Mouse (Mus musculus) heart, embryonic 12.5 days (tissue): ENCODE results near the gene Ndufb4. TPM values are rescaled to one million over a fixed set of nuclear protein-coding genes. Genes with fewer than 3 reads are reported as not detected.

Source experiments
- ATAC-seq: fragments of 200-750 bp; cut with Nextera tagmentation; 2 replicates; pipeline ENCODE4 v1.8.0; 2017; ENCODE audit warnings: moderate TSS enrichment, moderate library complexity; ENCODE audit not compliant: insufficient number of reproducible peaks, low FRiP score
- H3K27ac ChIP-seq: fragments of 300-500 bp; sonication (generic); 2 replicates; pipeline ENCODE4 v1.5.1; 2016; ENCODE audit warnings: mild to moderate bottlenecking, moderate library complexity; ENCODE audit not compliant: poor library complexity, severe bottlenecking
- H3K27me3 ChIP-seq: fragments of 300-500 bp; sonication (generic); replicated peaks from 2 replicates; pipeline ENCODE4 v1.6.1; 2016; ENCODE audit warnings: mild to moderate bottlenecking, moderate library complexity
- H3K36me3 ChIP-seq: fragments of 300-500 bp; sonication (generic); 2 replicates; pipeline ENCODE4 v1.6.1; 2016; ENCODE audit warnings: mild to moderate bottlenecking, moderate library complexity
- H3K4me1 ChIP-seq: fragments of 300-500 bp; sonication (generic); replicated peaks from 2 replicates; pipeline ENCODE4 v1.6.1; 2016; ENCODE audit warnings: mild to moderate bottlenecking
- H3K4me2 ChIP-seq: fragments of 300-500 bp; sonication (generic); 2 replicates; pipeline ENCODE4 v1.6.1; 2016; ENCODE audit warnings: mild to moderate bottlenecking, moderate library complexity
- H3K4me3 ChIP-seq: fragments of 300-500 bp; sonication (generic); 2 replicates; pipeline ENCODE4 v1.5.1; 2016; ENCODE audit warnings: mild to moderate bottlenecking
- H3K9ac ChIP-seq: fragments of 300-500 bp; sonication (generic); 2 replicates; pipeline ENCODE4 v1.6.1; 2016; ENCODE audit warnings: mild to moderate bottlenecking, moderate library complexity
- H3K9me3 ChIP-seq: fragments of 300-500 bp; sonication (generic); replicated peaks from 2 replicates; pipeline ENCODE4 v1.6.1; 2016; ENCODE audit warnings: mild to moderate bottlenecking, moderate library complexity
- WGBS: fragments of 180-500 bp; shearing (Covaris S2); methylation state at CpG from one replicate; pipeline ENCODE4 v1.1.7; 2016; 5-methylcytosine and 5-hydroxymethylcytosine counted together
- polyA plus RNA-seq: library from polyadenylated mRNA; unstranded; fragments of >200 nt; fragmentation: Nextera tagmentation; extraction: Ambion mirVana; gene quantifications from 2 replicates; pipeline ENCODE4 v1.2.1, GENCODE M21; 2016

The Ndufb4 gene
- polyA plus RNA-seq, 1 experiment from 2014 or later, result 94.1 TPM

- Histone ChIP-seq H3K36me3 (no peaks in the 10 kb centered on the region), H3K4me3 (0 out of 2 replicates have a peak overlapping the region, but pooled peaks have one; percentile 0), H3K4me2 (peak overlapping the region; percentile 51), H3K9ac (no peak overlapping the region), H3K9me3 (no peaks in the 10 kb centered on the region), H3K4me1 (no peaks in the 10 kb centered on the region), H3K27me3 (no peaks in the 10 kb centered on the region), H3K27ac (no peak overlapping the region)
- ATAC-seq, result no peak
- 33% methylated on average over 9 of the region's 9 CpGs for WGBS
These were observed 19.7 kb downstream of the Ndufb4 start for GRCm38 (mm10) chr16:37634578-37634977.

- Histone ChIP-seq H3K9me3 (no peaks in the 10 kb centered on the region), H3K4me2 (no peak overlapping the region), H3K4me3 (no peak overlapping the region), H3K27ac (no peak overlapping the region), H3K36me3 (no peaks in the 10 kb centered on the region), H3K9ac (no peak overlapping the region), H3K4me1 (peaks cover 8% of the 10 kb centered on the region), H3K27me3 (no peaks in the 10 kb centered on the region)
- ATAC-seq, result no peak
- 89% methylated on average over 7 of the region's 7 CpGs for WGBS
These were observed 25.2 kb downstream of the Ndufb4 start for GRCm38 (mm10) chr16:37629011-37629410.

DNA sequence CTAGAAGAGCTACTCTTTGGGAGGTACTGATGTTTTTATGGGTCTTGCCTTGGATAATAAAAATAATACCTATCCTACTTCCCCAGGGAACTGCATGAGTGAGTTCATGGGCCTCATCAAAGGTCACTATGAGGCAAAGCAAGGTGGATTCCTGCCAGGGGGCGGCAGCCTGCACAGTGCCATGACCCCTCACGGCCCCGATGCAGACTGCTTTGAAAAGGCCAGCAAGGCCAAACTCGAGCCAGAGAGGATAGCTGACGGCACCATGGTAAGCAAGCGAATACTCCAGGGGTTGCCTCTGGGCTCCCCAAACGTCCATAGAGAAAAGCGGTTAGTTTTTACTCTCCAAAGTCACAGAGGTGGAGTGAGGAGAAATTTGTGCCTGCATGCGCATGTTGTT lies 25.9 kb downstream of the Ndufb4 start:
- Histone ChIP-seq H3K4me3 (no peak overlapping the region), H3K36me3 (no peaks in the 10 kb centered on the region), H3K4me1 (peaks cover 13% of the 10 kb centered on the region), H3K27me3 (no peaks in the 10 kb centered on the region), H3K9me3 (no peaks in the 10 kb centered on the region), H3K4me2 (no peak overlapping the region), H3K27ac (no peak overlapping the region), H3K9ac (no peak overlapping the region)
- no peak for ATAC-seq
- 70% methylated on average over 9 of the region's 9 CpGs for WGBS

DNA sequence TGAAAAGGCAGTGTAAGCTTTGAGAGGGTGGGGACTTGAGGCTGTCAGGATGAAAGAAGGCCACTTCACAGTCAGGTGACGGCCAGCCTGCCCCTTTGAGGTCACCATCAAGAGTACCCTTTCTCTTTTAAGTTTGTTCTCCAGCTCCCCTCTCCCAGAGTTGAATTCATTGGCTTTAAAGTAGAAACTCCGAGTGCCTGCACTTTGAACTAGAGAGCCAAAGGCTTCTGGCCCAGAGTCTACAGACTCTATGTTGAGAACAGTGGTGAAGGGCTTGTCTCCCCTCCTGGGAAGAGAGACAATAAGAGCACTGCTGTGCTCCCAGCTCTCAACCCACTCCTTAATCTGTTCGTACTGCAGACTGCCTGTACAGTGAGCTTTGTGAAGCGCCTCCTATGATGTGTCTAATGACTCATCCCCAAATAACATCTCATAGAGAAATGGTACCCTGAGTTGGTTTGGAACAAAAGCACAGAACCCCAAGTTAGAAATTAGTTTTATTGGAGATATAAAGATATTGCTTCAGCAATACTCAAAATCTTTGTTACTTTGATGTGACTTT lies 27.8 kb downstream of the Ndufb4 start:
- H3K9ac ChIP-seq, result no peak overlapping the region
- H3K4me1 ChIP-seq, result peaks cover 13% of the 10 kb centered on the region
- H3K4me3 ChIP-seq, result no peak overlapping the region
- no peak for ATAC-seq
- no peak overlapping the region for H3K4me2 ChIP-seq
- no peaks in the 10 kb centered on the region for H3K27me3 ChIP-seq
- H3K36me3 ChIP-seq, result no peaks in the 10 kb centered on the region
- no peaks in the 10 kb centered on the region for H3K9me3 ChIP-seq
- WGBS, result 62% methylated on average over 4 of the region's 4 CpGs
- H3K27ac ChIP-seq, result no peak overlapping the region

- H3K27me3 ChIP-seq, result no peaks in the 10 kb centered on the region
- H3K4me3 ChIP-seq, result no peak overlapping the region
- H3K4me2 ChIP-seq, result no peak overlapping the region
- 55% methylated on average over 5 of the region's 5 CpGs for WGBS
- H3K27ac ChIP-seq, result no peak overlapping the region
- ATAC-seq, result no peak
- H3K9me3 ChIP-seq, result no peaks in the 10 kb centered on the region
- no peaks in the 10 kb centered on the region for H3K36me3 ChIP-seq
- H3K9ac ChIP-seq, result no peak overlapping the region
- peaks cover 16% of the 10 kb centered on the region for H3K4me1 ChIP-seq
These were observed 31.3 kb downstream of the Ndufb4 start for GRCm38 (mm10) chr16:37622919-37623318.

- WGBS, result 75% methylated on average over 3 of the region's 3 CpGs
- H3K4me3 ChIP-seq, result no peak overlapping the region
- peaks cover 22% of the 10 kb centered on the region for H3K4me1 ChIP-seq
- H3K27ac ChIP-seq, result no peak overlapping the region
- H3K9ac ChIP-seq, result no peak overlapping the region
- ATAC-seq, result no peak
- H3K36me3 ChIP-seq, result no peaks in the 10 kb centered on the region
- H3K9me3 ChIP-seq, result no peaks in the 10 kb centered on the region
- H3K4me2 ChIP-seq, result no peak overlapping the region
- no peaks in the 10 kb centered on the region for H3K27me3 ChIP-seq
These were observed 31.9 kb downstream of the Ndufb4 start for GRCm38 (mm10) chr16:37622403-37622802.

- ATAC-seq, result no peak
- 14% methylated on average over 3 of the region's 3 CpGs for WGBS
- no peak overlapping the region for H3K4me3 ChIP-seq
- H3K4me2 ChIP-seq, result no peak overlapping the region
- peaks cover 9% of the 10 kb centered on the region for H3K4me1 ChIP-seq
- H3K36me3 ChIP-seq, result no peaks in the 10 kb centered on the region
- 0 out of 2 replicates have a peak overlapping the region, but pooled peaks have one; percentile 35 for H3K27ac ChIP-seq
- H3K9me3 ChIP-seq, result no peaks in the 10 kb centered on the region
- no peaks in the 10 kb centered on the region for H3K27me3 ChIP-seq
- H3K9ac ChIP-seq, result no peak overlapping the region
These were observed 36.6 kb downstream of the Ndufb4 start for GRCm38 (mm10) chr16:37617695-37618094.

DNA sequence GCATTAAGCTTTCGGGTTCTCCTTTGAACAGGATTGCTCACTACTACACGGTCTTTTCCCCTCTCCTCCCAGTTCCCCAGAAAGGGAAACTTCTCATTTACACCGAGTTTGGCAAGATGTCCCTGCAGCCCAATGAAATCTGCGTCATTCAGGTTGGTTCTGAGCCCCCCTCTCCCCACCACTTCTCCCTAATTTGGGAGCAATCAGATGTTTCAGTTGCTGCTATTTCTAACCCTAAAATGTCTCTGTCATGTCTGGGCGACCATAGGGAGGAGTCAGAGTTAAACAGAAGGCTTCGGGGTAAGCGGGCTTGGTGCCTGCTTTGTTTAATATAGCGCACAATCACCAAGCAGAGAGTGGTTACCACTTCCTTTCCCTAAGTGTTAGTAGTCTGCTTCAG lies 38.1 kb downstream of the Ndufb4 start:
- ATAC-seq, result no peak
- H3K27ac ChIP-seq, result no peak overlapping the region
- H3K27me3 ChIP-seq, result no peaks in the 10 kb centered on the region
- no peak overlapping the region for H3K4me3 ChIP-seq
- H3K9ac ChIP-seq, result no peak overlapping the region
- H3K4me1 ChIP-seq, result peaks cover 9% of the 10 kb centered on the region
- WGBS, result 70% methylated on average over 8 of the region's 8 CpGs
- no peaks in the 10 kb centered on the region for H3K36me3 ChIP-seq
- no peak overlapping the region for H3K4me2 ChIP-seq
- H3K9me3 ChIP-seq, result no peaks in the 10 kb centered on the region

DNA sequence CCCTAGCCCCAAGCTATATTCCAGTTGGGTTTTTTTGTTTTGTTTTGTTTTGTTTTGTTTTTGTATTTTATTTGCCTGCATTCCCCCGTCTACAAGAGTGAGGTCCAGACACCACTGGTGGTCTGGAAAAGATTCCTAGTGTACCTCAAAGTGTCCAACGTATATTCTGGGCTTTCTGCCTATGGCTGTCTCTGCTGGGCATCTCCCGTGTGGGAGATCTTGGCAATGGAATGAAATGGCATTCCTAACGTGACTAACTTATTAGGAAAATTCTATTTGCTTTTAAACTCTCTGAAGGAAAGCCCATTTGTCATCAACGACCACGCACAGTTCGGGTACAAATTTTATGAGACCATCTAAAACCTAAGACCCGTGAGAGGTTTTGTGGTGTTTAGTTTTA lies 38.8 kb downstream of the Ndufb4 start:
- Histone ChIP-seq H3K4me3 (no peak overlapping the region), H3K27ac (no peak overlapping the region), H3K36me3 (no peaks in the 10 kb centered on the region), H3K4me1 (peaks cover 9% of the 10 kb centered on the region), H3K9ac (no peak overlapping the region), H3K27me3 (no peaks in the 10 kb centered on the region), H3K4me2 (no peak overlapping the region), H3K9me3 (no peaks in the 10 kb centered on the region)
- 69% methylated on average over 8 of the region's 8 CpGs for WGBS
- ATAC-seq, result no peak

- peaks cover 14% of the 10 kb centered on the region for H3K4me1 ChIP-seq
- 86% methylated on average over 9 of the region's 9 CpGs for WGBS
- H3K27ac ChIP-seq, result no peak overlapping the region
- H3K36me3 ChIP-seq, result no peaks in the 10 kb centered on the region
- ATAC-seq, result no peak
- H3K9me3 ChIP-seq, result no peaks in the 10 kb centered on the region
- no peak overlapping the region for H3K9ac ChIP-seq
- H3K4me2 ChIP-seq, result no peak overlapping the region
- H3K27me3 ChIP-seq, result no peaks in the 10 kb centered on the region
- H3K4me3 ChIP-seq, result no peak overlapping the region
These were observed 39.7 kb downstream of the Ndufb4 start for GRCm38 (mm10) chr16:37614540-37614939.

GRCm38 (mm10) chr16:37612013-37612412 lies 42.2 kb downstream of the Ndufb4 start:
- WGBS, result 83% methylated on average over 5 of the region's 5 CpGs
- H3K27ac ChIP-seq, result no peak overlapping the region
- no peaks in the 10 kb centered on the region for H3K9me3 ChIP-seq
- H3K9ac ChIP-seq, result no peak overlapping the region
- no peak overlapping the region for H3K4me3 ChIP-seq
- no peaks in the 10 kb centered on the region for H3K27me3 ChIP-seq
- H3K4me1 ChIP-seq, result peaks cover 13% of the 10 kb centered on the region; the same call in 1 of the 2 replicates
- no peaks in the 10 kb centered on the region for H3K36me3 ChIP-seq
- no peak for ATAC-seq
- H3K4me2 ChIP-seq, result no peak overlapping the region

- ATAC-seq, result no peak
- Histone ChIP-seq H3K27ac (no peak overlapping the region), H3K9me3 (no peaks in the 10 kb centered on the region), H3K36me3 (no peaks in the 10 kb centered on the region), H3K27me3 (no peaks in the 10 kb centered on the region), H3K9ac (no peak overlapping the region), H3K4me1 (peaks cover 13% of the 10 kb centered on the region; the same call in 1 of the 2 replicates), H3K4me3 (no peak overlapping the region), H3K4me2 (no peak overlapping the region)
- WGBS, result 83% methylated on average over 7 of the region's 7 CpGs
These were observed 43.2 kb downstream of the Ndufb4 start for GRCm38 (mm10) chr16:37611072-37611471.
